Mouse (Mus musculus): ENCODE measurements around the gene Nsf.

Gene Nsf

DNA sequence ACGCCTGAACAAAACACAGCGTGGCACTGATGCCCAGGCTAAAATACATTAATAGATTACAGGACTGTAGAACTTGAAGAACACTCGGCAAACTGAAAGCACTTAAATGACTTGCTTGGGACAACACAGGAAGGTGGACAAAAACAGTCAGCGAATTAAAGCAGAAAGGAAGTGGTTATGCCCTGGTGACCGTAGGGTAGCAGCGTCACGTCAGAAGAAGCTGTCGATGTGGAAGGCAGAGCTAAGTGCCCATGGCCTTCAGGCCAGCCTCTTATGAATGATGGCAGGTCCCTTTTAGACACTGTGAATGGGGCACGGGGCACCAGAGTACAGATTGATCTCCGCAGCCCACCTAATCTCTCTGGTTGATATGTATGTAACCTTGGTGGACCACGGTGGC, 105.6 kb downstream of the Nsf start:
- no peak for TF ChIP-seq GATA4 (IDR thresholded peaks at IDR 0.05; ENCODE audit: insufficient replicate concordance, low read length)

DNA sequence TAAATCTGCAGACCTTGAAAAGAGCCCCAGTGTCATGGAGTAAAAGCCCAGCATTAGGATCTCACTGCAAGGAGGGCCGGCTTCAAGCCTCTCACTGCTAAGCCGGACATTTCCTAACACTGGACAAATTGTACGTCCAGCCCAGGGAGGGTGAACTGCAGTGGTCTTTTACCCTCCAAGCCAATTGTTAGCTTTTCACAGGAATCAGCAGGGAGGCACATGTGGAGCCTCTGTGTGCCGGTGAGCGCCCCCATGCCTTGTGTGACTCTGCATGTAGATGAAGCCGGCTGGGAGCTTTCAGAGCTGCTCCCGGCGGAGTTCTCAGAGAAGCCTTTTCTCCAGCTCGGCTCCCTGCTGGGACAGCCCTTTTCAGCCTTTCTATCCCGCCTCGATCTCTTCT, 113.0 kb downstream of the Nsf start:
- no peak for TF ChIP-seq GATA4 (IDR thresholded peaks at IDR 0.05; ENCODE audit: insufficient replicate concordance, low read length)

DNA sequence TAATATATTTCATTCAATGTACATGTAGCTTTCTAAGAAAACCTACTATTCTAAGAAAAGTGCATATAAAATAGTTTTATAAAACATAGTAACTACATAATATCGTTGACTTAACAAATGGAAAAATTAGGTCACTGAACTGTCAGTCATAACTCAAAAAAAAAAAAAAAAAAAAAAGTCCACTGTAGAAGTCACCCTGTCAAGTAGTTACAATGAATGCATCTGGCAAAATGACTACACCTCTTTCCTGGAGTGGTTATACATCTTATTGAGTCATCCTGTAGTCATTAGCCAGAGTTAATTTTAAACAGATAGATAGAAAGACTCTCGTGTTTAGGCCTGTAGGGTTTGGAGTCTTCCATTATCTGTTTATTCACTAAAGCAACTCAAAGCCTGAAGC, 114.9 kb downstream of the Nsf start:
- TF ChIP-seq GATA4 (IDR thresholded peaks at IDR 0.05; ENCODE audit: insufficient replicate concordance, low read length), result no peak

DNA sequence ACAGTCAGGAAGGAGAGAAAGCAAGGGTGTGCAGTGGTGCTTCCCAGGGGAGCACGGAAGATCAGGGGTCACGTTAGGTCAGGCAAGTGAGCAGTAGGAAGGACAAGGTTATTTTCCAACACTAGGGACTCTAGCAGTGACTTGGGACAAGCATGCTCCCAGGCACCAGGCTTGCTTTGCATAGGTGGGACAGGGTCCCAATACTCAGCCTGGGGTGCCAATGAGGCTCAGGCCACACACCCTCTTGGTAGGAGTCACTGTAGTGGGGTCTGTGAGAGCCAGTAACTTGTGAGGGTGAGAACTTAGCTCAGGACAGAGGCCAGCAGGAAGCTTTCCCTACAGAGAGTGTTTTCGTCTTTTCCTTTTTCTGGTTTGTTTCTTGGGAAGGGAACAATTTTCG, 121.5 kb downstream of the Nsf start:
- TF ChIP-seq GATA4 (IDR thresholded peaks at IDR 0.05; ENCODE audit: insufficient replicate concordance, low read length), result no peak

DNA sequence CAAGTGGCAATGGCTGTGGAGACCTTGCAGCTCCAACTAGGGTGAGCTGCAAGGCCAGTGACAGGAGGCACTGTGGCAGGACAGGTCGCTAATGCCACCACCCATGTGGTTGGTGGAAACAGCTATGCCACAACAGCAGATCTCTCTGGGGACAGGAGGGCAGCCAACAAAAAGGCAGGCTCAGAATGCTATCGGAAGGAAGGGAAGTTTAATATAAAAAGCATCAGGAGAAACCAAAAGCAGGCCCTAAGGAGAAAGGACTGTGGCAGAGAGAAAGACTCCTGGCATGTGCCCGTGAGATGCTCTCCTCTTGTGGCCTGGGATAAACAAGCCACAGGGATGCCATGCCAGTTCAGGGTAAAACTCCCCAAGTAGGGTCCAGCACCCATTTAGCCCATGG, 122.1 kb downstream of the Nsf start:
- TF ChIP-seq GATA4 (IDR thresholded peaks at IDR 0.05; ENCODE audit: insufficient replicate concordance, low read length), result no peak

DNA sequence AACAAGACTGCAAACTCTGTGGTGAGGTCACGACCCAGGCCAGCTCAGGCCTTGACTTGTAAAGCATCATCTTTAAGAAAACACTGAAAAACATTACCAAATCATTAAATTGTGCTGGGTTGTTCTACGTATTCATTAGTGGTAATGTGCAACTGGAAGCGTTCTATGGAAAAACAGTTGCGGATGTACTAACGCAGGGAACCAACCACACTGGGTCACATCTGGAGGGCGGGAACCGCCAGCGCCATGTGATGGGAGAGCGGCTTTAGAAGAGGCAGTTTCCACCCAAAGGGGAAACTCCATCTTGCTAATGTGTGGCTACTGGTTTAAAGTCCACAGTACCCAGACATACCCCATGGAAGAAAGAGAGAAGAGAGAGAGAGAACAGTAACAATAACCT, 123.4 kb downstream of the Nsf start:
- no peak for TF ChIP-seq GATA4 (IDR thresholded peaks at IDR 0.05; ENCODE audit: insufficient replicate concordance, low read length)

DNA sequence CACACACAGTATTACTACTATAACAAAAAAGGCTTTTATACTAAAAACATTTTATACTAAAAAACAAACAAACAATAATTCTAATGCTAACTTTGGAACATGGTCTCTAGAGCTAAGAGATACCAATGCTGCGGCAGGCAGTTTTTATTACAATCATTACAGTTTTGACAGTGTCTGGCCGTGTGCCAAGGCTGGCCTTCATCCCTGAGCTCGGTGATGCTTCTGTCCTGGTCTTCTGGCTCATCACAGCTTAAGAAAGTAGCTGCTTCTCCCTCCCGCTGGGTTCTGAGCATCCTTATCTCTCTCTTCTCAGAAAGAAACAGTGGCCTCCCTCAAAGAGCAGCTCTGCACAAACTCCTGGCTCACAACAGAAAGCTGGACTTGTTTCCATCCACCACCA, 123.9 kb downstream of the Nsf start:
- no peak for TF ChIP-seq GATA4 (IDR thresholded peaks at IDR 0.05; ENCODE audit: insufficient replicate concordance, low read length)

DNA sequence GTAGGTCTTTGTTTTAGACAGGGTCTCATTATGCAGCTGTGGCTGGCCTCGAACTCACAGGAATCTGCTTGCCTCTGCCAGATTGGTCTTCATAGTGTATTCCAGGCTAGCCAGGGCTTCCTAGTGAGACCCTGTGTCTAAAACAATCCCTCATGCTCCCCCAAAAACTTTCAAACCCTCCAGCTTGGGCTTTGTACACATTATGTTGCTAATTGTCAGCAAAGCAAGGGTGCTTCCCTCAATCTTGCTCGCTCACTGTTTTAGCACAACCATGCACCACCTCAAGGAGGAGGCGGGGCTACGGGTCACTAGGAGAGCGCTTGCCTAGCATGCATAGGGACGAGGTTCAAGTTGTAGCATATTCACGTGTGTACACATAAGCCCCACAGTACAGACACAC, 125.0 kb downstream of the Nsf start:
- TF ChIP-seq GATA4 (IDR thresholded peaks at IDR 0.05; ENCODE audit: insufficient replicate concordance, low read length), result no peak

DNA sequence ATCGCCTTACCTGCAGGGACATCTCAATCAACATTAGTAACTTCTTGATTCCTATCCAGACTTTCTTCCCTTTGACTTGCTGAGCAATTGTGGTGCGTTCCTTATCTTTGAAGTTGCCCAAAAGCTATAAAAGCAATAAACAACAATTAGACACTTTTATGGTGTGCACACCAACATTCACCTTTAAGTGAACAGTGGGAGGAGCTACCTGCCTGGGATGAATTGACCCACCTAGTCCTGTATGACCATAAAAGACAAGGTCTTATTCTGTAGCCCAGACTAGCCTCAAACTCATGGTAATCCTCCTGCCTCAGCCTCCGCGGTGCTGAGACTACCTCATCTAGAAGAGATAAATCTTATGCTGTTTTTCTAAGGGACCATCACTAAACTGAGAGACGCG, 126.7 kb downstream of the Nsf start:
- TF ChIP-seq GATA4 (IDR thresholded peaks at IDR 0.05; ENCODE audit: insufficient replicate concordance, low read length), result no peak

DNA sequence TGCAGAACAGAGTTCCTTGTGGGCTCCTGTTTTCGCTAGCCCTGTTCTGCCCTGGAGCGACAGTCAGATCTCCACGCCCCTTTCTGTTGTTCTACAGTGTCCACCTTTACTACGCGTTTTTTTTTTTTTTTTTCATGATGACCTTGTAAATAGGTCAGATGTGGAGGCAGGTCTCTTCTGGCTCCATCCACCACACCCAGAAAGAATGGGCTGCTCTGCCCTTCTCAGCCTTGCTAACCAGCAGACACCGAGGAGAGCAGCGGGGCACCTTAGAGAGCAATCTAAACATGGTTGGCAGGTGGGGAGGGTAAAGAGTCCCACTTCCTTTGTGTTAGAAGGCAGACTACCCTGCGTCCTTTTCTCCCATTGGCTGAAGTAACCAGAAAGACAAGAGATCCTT, 137.1 kb downstream of the Nsf start:
- no peak for TF ChIP-seq GATA4 (IDR thresholded peaks at IDR 0.05; ENCODE audit: insufficient replicate concordance, low read length)

DNA sequence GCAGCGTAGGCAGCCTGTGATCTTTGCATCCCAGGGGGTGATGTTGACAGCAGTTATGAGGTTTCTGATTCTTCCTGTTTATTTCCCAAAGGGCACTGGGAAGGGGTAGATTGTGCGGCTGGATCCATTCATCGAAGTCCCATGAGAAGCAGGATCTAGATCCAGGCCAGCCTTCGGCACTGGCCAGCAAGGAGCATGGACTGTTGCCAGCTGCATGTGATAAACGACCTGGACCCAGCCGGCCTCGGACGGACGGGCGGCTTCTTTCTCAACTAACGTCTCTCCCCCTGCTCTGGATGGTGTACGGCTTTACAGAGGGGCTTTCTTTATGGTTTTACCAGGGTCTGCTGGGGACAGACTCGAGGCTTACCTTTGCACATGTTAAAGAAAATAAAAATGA, 137.9 kb downstream of the Nsf start:
- TF ChIP-seq GATA4 (IDR thresholded peaks at IDR 0.05; ENCODE audit: insufficient replicate concordance, low read length), result no peak

DNA sequence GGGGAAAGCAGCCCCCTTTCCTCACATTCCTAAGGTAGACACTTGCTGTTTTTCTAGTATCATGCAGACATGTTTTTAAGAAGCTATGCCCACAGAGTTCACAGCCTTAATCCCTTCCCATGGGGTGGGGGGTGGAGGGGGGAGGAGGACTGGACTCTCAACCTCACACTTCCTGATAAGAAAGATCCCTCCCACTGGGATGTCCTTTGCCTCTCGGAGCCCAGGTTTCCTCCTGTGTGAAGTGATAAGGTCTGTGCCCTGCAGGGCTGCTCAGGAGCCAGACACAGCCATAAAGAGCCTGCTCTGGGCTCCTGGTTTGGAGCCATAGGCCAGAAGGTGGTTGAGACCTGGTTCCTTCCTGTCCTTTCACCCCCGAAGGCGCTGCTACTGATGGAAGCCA, 139.0 kb downstream of the Nsf start:
- no peak for TF ChIP-seq GATA4 (IDR thresholded peaks at IDR 0.05; ENCODE audit: insufficient replicate concordance, low read length)

DNA sequence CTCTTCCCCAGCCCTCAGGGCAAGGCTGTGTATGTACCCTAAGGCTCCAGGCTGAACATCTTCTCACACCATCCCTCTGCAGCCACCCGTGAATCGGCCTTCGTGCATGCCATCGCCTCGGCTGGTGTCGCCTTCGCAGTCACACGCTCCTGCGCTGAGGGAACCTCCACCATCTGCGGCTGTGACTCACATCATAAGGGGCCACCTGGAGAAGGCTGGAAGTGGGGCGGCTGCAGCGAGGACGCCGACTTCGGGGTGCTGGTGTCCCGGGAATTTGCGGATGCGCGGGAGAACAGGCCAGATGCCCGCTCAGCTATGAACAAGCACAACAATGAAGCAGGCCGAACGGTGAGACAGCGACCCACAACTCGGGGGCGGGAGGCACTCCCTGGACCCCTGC, 142.6 kb downstream of the Nsf start:
- no peak for TF ChIP-seq GATA4 (IDR thresholded peaks at IDR 0.05; ENCODE audit: insufficient replicate concordance, low read length)

DNA sequence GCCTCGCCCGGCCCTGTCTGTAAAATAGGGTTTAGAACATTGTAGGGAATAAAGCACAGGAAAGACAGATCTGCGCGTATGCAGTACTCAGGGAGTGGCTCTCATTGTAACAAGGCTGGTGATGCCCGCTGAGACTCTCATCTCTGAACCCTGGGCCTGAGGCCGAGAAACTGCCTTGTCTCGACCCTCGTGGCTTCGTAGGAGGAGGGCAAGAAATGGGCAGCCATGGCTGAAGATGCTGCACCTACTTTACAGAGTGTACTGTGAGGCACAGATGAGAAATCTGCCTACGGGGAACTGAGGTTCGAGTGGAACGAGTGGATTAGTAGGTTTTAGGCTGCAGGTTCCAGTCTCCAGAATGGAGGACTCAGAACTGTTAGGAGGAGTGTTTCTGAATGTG, 143.2 kb downstream of the Nsf start:
- no peak for TF ChIP-seq GATA4 (IDR thresholded peaks at IDR 0.05; ENCODE audit: insufficient replicate concordance, low read length)

DNA sequence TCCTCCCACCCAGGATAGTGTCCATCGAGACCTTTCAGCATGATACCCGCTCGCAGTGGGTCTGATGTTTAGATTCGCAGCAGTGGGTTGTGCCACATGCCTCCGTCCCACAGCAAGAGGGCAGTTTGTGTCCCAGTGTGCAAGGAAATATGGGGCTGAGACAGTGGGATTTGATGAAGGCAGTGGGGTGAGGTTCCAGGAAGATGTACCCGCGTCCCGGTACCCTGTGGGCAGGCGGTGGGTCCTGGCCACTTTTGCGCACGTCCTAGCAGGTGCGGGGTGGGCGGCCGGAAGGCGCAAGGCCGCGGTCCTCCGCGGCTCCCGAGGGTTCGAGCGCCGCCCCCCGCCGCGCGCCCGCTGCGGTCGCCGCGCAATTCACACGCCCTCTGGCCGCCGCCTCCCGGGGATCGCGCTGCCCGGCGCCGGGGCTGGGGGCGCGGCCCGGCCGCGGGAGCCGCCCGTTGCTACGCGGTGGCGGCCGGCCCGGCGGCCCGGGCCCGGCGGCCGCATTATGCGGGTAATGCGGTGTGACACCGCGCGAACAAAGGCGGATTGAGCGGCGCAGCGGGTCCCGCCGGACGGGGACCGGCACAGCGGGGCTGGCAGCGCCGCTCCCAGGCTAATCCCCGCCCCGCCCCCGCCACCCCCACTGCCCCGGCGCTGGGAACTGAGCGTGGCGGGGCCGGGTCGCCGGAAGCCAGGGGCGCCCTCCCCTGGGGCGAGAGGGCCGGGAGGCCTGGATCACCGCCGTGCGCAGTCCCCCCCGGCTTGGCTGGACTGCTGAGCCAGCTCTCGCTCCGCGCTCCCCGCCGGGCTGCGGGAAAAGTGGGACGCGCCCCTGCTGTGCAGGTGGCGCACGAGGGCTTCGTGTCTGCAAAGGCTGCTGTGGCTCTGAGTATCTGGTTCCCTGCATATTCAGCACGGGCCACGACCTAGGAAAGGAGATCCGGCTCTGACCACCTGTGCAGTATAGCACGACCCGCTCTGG, 144.0 kb downstream of the Nsf start:
- no peak for TF ChIP-seq GATA4 (IDR thresholded peaks at IDR 0.05; ENCODE audit: insufficient replicate concordance, low read length)

DNA sequence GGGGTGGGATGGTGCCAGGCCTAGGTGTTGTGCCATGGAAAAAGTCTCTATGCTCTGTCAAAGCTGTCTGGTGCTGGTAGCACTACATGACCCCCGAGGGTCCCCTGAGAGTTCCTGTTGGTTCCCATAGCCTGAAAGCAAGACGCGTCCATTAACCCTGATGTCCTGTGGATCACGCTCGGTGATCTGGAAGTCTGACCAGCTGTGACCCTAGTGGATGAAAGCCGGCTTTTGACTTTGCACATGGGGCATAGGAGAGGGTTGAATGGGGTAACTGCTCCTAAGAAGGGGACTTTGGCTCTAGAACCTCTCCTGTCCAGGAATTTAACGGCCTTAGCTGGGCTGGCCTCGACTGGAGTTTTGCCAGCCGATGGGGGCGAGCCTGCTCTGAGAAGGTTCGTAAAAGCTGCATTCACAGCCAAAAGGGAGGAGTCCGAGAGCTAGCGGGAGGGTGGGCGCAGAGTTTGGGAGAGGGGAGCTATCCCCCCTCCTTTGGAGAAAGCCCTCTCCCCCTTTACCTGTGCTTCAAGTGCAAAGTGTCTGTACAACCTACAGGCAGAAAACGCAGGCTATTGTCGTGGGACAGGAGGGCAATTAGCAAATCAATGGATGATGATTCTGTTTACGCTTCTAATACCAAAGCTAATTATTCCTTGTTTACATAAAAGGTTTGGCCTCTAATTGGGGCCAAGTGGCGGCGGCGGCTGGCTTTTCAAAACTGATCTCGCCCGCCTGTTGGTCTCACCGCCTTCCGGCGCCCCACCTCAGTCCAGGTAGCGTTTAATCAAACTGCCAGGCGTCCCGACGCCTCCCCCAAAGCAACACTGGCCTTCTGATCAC, 144.9 kb downstream of the Nsf start:
- no peak for TF ChIP-seq GATA4 (IDR thresholded peaks at IDR 0.05; ENCODE audit: insufficient replicate concordance, low read length)
